Mouse (Mus musculus): ENCODE measurements around the gene Agbl2. TPM values are rescaled to one million over a fixed set of nuclear protein-coding genes. Genes with fewer than 3 reads are reported as not detected.

Agbl2 gene
- polyA plus RNA-seq, 1 experiment from 2014 or later: 0.43 TPM

Other genes starting within 250 kb of the Agbl2 start
- 4.1 and 5.0 TPM in 2 replicates for gene Ptprj, start 202.1 kb upstream of the Agbl2 start, polyA plus RNA-seq (2015; fragmentation: Nextera tagmentation; extraction: Ambion mirVana)
- 41.0 and 43.4 TPM in 2 replicates for gene Nup160, start 105.5 kb upstream of the Agbl2 start, polyA plus RNA-seq (2015; fragmentation: Nextera tagmentation; extraction: Ambion mirVana)
- gene Fnbp4, start 37.4 kb upstream of the Agbl2 start, polyA plus RNA-seq (2015; fragmentation: Nextera tagmentation; extraction: Ambion mirVana): 67.4 and 82.3 TPM in 2 replicates
- 221 and 238 TPM in 2 replicates for gene Mtch2, start 64.4 kb downstream of the Agbl2 start, polyA plus RNA-seq (2015; fragmentation: Nextera tagmentation; extraction: Ambion mirVana)
- gene C1qtnf4, start 103.1 kb downstream of the Agbl2 start, polyA plus RNA-seq (2015; fragmentation: Nextera tagmentation; extraction: Ambion mirVana): 5.3 and 5.7 TPM in 2 replicates
- 29.7 and 32.4 TPM in 2 replicates for gene Kbtbd4, start 122.0 kb downstream of the Agbl2 start, polyA plus RNA-seq (2015; fragmentation: Nextera tagmentation; extraction: Ambion mirVana)
- gene Ndufs3, start 122.1 kb downstream of the Agbl2 start, polyA plus RNA-seq (2015; fragmentation: Nextera tagmentation; extraction: Ambion mirVana): 221 and 234 TPM in 2 replicates
- 74.3 and 81.5 TPM in 2 replicates for gene Celf1, start 157.7 kb downstream of the Agbl2 start, polyA plus RNA-seq (2015; fragmentation: Nextera tagmentation; extraction: Ambion mirVana)